Mouse (Mus musculus) cerebellum, adult 2 months (tissue): Measurements from ENCODE around the gene Kif12. TPM values are rescaled to one million over a fixed set of nuclear protein-coding genes. Genes with fewer than 3 reads are reported as not detected.

Source experiments
- DNase-seq, 2 experiments: peaks; one replicate each; pipeline ENCODE4 v3.0.0; 2021
- H3K27ac ChIP-seq: fragments of 200-500 bp; 2 replicates; pipeline ENCODE4 v1.5.1; 2012; ENCODE audit warnings: low read length, control low read depth, inconsistent platforms; ENCODE audit not compliant: insufficient read depth
- H3K27me3 ChIP-seq: fragments of 200-500 bp; 2 replicates; pipeline ENCODE4 v1.6.1; 2012; ENCODE audit warnings: inconsistent platforms, mild to moderate bottlenecking, low read length, moderate library complexity; ENCODE audit not compliant: control insufficient read depth, insufficient read depth
- H3K4me1 ChIP-seq: fragments of 200-500 bp; 2 replicates; pipeline ENCODE4 v1.6.1; 2011; ENCODE audit warnings: low read length; ENCODE audit not compliant: control insufficient read depth, insufficient read depth
- H3K4me3 ChIP-seq: fragments of 200-500 bp; replicated peaks from 2 replicates; pipeline ENCODE3; 2011; ENCODE audit warnings: mild to moderate bottlenecking, low read depth, low read length, control low read depth; ENCODE audit not compliant: insufficient read depth
- CTCF ChIP-seq: fragments of 200-500 bp; IDR thresholded peaks from 2 replicates; pipeline ENCODE4 v1.5.1; 2011; ENCODE audit warnings: low read depth, mild to moderate bottlenecking, control low read depth, low read length, moderate library complexity, borderline replicate concordance; ENCODE audit not compliant: insufficient read depth
- POLR2A ChIP-seq: fragments of 200-500 bp; IDR thresholded peaks from 2 replicates; pipeline ENCODE4 v1.6.1; 2011; ENCODE audit warnings: low read length, control low read depth, borderline replicate concordance; ENCODE audit not compliant: insufficient read depth
- WGBS: fragments of 180-500 bp; shearing (Covaris S2); methylation state at CpG from one replicate; pipeline ENCODE4 v1.1.7; 2018; 5-methylcytosine and 5-hydroxymethylcytosine counted together
- polyA plus RNA-seq: library from polyadenylated mRNA; depleted of rRNA; stranded (reverse); fragments of >200 nt; gene quantifications from 2 replicates; pipeline ENCODE4 v1.2.3, GENCODE M21; 2012; rRNA removed

The Kif12 gene
- polyA plus RNA-seq, 1 experiment = not detected

- Histone ChIP-seq H3K4me1 (peaks cover under 1% of the 10 kb centered on the region), H3K27me3 (no peaks in the 10 kb centered on the region; the same call in 1 of the 2 replicates), H3K27ac (no peak overlapping the region), H3K4me3 (no peak overlapping the region)
- whole genome bisulfite sequencing = 28% methylated on average over 8 of the region's 8 CpGs
- DNase-seq = no peak
- TF ChIP-seq CTCF (no peak), POLR2A (no peak)
Observed at GRCm38 (mm10) chr4:63124861-63125466, 47.0 kb downstream of the Kif12 start.

DNA sequence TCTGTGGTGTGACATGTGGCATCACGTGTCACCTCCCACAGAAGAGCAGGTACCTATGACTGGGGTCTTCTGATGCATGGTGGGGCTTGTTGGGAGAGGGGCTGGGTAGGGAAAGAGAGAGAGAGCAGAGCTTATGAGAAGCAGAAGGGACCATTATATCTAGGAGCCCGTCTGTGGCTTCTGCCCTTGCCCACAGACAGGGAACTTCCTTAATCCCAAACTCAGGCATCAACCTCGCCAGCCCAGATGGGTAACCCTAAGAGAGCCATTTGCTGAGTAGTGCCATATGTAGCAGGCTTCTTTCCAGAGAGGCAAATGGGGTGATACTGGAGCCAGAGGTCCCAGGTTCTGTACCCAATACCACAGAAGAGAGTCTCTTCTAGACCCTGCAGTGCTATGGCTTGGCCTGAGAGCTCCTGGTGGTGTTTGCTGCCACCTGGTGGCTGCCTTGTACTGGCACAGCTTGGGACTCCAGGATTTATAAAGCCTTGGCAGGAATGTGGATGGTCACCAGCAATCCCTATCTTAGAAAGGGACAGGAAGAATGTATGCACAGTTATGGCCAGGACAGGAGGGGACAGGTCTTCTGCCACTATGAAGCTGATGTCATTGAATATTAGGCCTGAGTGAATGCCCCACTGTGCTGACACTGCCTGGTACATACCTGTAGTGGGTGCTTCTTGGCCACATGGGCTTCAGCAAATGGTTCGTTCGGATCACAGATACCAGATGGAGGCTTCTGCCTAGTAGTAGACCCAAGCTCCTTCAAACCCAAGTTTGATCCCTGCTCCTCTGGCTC is 53.1 kb downstream of the Kif12 start:
- Histone ChIP-seq H3K27me3 (no peaks in the 10 kb centered on the region), H3K27ac (no peak overlapping the region), H3K4me3 (no peak overlapping the region), H3K4me1 (no peaks in the 10 kb centered on the region)
- peak; percentile 94 for TF ChIP-seq CTCF
- TF ChIP-seq POLR2A = no peak
- WGBS = 79% methylated on average over 5 of the region's 5 CpGs
- peak; percentile 63 to 73 for DNase-seq

Other genes with a start within 250 kb of the Kif12 start
- 2.6 and 2.7 TPM in 2 replicates for gene Zfp618, start 206.6 kb downstream of the Kif12 start, polyA plus RNA-seq
- gene Ambp, start 17.3 kb downstream of the Kif12 start, polyA plus RNA-seq = not detected in 2 replicates
- gene Col27a1, start 41.9 kb upstream of the Kif12 start, polyA plus RNA-seq = 24.2 and 27.4 TPM in 2 replicates
- not detected in 2 replicates for gene Orm1, start 172.4 kb upstream of the Kif12 start, polyA plus RNA-seq
- 0.14 TPM in 1 of 2 replicates, not detected in the other for gene Orm3, start 184.0 kb upstream of the Kif12 start, polyA plus RNA-seq
- not detected in 2 replicates for gene Orm2, start 190.3 kb upstream of the Kif12 start, polyA plus RNA-seq
- 1.9 TPM in 2 replicates for gene Akna, start 231.2 kb upstream of the Kif12 start, polyA plus RNA-seq